Mouse (Mus musculus) gastrocnemius, adult 2 months (tissue): Measurements from ENCODE around the gene Prss27. TPM values are rescaled to one million over a fixed set of nuclear protein-coding genes. Genes with fewer than 3 reads are reported as not detected.

Source experiments
- DNase-seq: peaks from one replicate; pipeline ENCODE4 v3.0.0; 2022
- H3K27ac ChIP-seq: fragments of 200-600 bp; 2 replicates; pipeline ENCODE4 v1.8.1; 2022; ENCODE audit warnings: mild to moderate bottlenecking
- H3K4me3 ChIP-seq: fragments of 200-600 bp; 2 replicates; pipeline ENCODE4 v1.8.1; 2022; ENCODE audit warnings: mild to moderate bottlenecking, moderate library complexity
- CTCF ChIP-seq: fragments of 200-600 bp; IDR thresholded peaks from 2 replicates; pipeline ENCODE4 v1.8.1; 2022; ENCODE audit warnings: antibody characterized with exemption, mild to moderate bottlenecking, moderate library complexity
- intact Hi-C: fragments of 180-260 bp; cut with DNase I; formaldehyde crosslinking; loops from one replicate; pipeline ENCODE4 v1.15.1; 2025
- microRNA-seq: library from miRNA; unstranded; fragments of <30 nt; microRNA quantifications from one replicate; pipeline ENCODE4 v1.2.0, GENCODE M21; 2021
- total RNA-seq, 2 experiments: library from RNA; stranded (reverse); gene quantifications; 2 replicates each; pipeline ENCODE4 v1.2.3; 2021

Gene Prss27
- total RNA-seq, 2 experiments from 2014 or later: not detected

GRCm38 (mm10) chr17:24090575-24090974 lies 52.6 kb downstream of the Prss27 start:
- intact Hi-C loops: no loop called here
- H3K27ac ChIP-seq: no peak overlapping the region
- no peak for DNase-seq
- H3K4me3 ChIP-seq: no peak overlapping the region
- TF ChIP-seq CTCF: no peak

Small RNAs within 50 kb of the gene (microRNA-seq; reads per million reads assigned to microRNA genes)
- gene Gm27700: not detected

Other genes starting within 250 kb of the Prss27 start
- 100 to 1,000 TPM; 178 to 227 TPM for gene Srrm2, start 247.6 kb upstream of the Prss27 start, total RNA-seq
- 100 to 1,000 TPM; 296 to 351 TPM for gene Elob, start 209.0 kb upstream of the Prss27 start, total RNA-seq
- not detected for gene Prss33, start 202.1 kb upstream of the Prss27 start, total RNA-seq
- not detected for gene Prss32, start 194.3 kb upstream of the Prss27 start, total RNA-seq
- not detected for gene Prss41, start 194.0 kb upstream of the Prss27 start, total RNA-seq
- not detected for gene Prss21, start 170.1 kb upstream of the Prss27 start, total RNA-seq
- not detected for gene Dcpp1, start 157.3 kb upstream of the Prss27 start, total RNA-seq
- gene Dcpp2, start 157.3 kb upstream of the Prss27 start, total RNA-seq: not detected
- gene Dcpp3, start 120.7 kb upstream of the Prss27 start, total RNA-seq: not detected
- not detected for gene Sbp, start 96.5 kb upstream of the Prss27 start, total RNA-seq
- gene Sbpl, start 82.9 kb upstream of the Prss27 start, total RNA-seq: not detected
- not detected for gene Prss30, start 57.6 kb upstream of the Prss27 start, total RNA-seq
- gene Prss22, start 40.0 kb upstream of the Prss27 start, total RNA-seq: not detected
- gene Kctd5, start 35.3 kb downstream of the Prss27 start, total RNA-seq: 10 to 100 TPM in 1 of 2 experiments, 1 to 10 TPM in 1; 6.9 to 10.4 TPM
- 10 to 100 TPM; 35.1 to 39.7 TPM for gene Pdpk1, start 112.8 kb downstream of the Prss27 start, total RNA-seq
- 1 to 10 TPM; 8.4 to 8.8 TPM for gene Amdhd2, start 125.6 kb downstream of the Prss27 start, total RNA-seq
- gene Atp6v0c, start 131.6 kb downstream of the Prss27 start, total RNA-seq: 100 to 1,000 TPM; 147 to 152 TPM
- gene Tbc1d24, start 167.4 kb downstream of the Prss27 start, total RNA-seq: 1 to 10 TPM; 4.0 to 7.1 TPM
- under 1 TPM; 0.31 to 0.39 TPM for gene Ntn3, start 171.4 kb downstream of the Prss27 start, total RNA-seq
- 1 to 10 TPM; 1.4 to 2.5 TPM for gene Tedc2, start 182.7 kb downstream of the Prss27 start, total RNA-seq
- gene Ccnf, start 213.3 kb downstream of the Prss27 start, total RNA-seq: under 1 TPM; 0.41 to 0.64 TPM